Mouse (Mus musculus) central nervous system, embryonic 14 days (tissue): ENCODE data around the gene Skint3. TPM values are rescaled to one million over a fixed set of nuclear protein-coding genes. Genes with fewer than 3 reads are reported as not detected.

Experiments
- polyA plus RNA-seq: library from polyadenylated mRNA; depleted of rRNA; stranded (reverse); fragments of >200 nt; gene quantifications from 2 replicates; pipeline ENCODE4 v1.2.3, GENCODE M21; 2012; rRNA removed

Skint3 gene
- polyA plus RNA-seq = not detected in 2 replicates

GRCm38 (mm10) chr4:112231945-112232344 is at the start of gene Skint3:
Gene Skint3, plus strand, starts transcription at chr4:112232245.

Other genes with a start within 250 kb of the Skint3 start
- not detected in 2 replicates for gene Skint1, start 226.0 kb upstream of the Skint3 start, polyA plus RNA-seq
- not detected in 2 replicates for gene Skint4, start 160.2 kb upstream of the Skint3 start, polyA plus RNA-seq
- not detected in 2 replicates for gene Skint9, start 201.7 kb downstream of the Skint3 start, polyA plus RNA-seq